Mouse (Mus musculus) right cerebral cortex, postnatal 25 days (tissue): Measurements from ENCODE around the gene Cntrl.

Experiments
- DNase-seq: peaks from one replicate; pipeline ENCODE4 v3.0.0; 2022

Cntrl gene

DNA sequence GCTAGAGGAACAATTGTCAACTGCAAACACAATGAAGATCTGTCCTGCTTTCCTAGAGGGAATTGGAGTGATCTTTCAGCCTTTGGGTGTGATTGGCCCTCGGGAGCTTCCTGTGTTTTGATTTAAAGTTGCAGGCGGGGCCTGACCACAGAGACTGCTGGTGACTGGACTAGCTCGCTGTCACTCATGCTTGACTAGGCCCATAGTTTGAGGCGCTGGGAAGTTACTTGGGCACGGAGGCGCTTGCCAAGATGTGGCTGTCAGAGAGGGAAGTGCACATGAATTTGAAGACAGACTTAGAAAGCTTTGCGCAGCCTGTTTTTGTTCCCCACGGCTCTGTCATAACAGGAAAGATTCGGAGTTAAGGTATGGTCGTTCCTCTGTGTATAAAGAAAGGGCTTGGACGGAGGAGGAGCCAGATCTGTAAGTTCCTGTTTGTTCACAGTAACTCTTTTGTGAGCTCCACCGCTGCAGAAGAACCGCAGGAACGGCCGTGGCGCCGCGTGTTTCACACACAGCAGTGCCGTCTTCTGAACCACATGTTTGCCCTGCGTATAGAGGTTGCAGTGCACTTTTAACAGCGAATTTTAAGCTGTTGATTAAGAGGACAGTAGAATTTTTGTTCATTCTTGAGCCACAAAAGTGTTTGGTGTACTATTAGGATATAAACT lies 22.8 kb downstream of the Cntrl start:
- DNase-seq: peak; percentile 90

- no peak for DNase-seq
Observed at GRCm38 (mm10) chr2:35132662-35133055, 23.4 kb downstream of the Cntrl start.

GRCm38 (mm10) chr2:35133891-35134290 lies 24.6 kb downstream of the Cntrl start:
- no peak for DNase-seq

DNA sequence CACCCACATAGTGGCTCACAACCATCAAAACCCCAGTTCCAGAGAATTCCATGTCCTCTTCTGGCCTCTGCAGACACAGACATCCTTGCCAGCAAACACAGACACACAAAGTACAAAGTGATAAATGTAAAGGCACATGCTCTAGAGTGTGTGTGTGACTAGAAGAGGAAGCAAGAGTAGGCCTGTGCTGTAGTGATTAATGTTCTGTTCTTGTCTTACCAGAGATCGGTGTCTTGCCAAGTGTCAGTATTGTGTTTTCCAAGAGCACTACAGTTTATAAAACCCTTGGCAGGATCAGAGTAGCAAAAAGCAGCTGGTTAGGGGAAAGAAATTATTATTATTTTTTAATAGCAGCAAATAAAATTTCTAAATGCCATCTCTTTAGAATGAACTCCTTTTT lies 29.3 kb downstream of the Cntrl start:
- DNase-seq: no peak

- DNase-seq: no peak
Observed at GRCm38 (mm10) chr2:35141673-35142072, 32.4 kb downstream of the Cntrl start.

DNA sequence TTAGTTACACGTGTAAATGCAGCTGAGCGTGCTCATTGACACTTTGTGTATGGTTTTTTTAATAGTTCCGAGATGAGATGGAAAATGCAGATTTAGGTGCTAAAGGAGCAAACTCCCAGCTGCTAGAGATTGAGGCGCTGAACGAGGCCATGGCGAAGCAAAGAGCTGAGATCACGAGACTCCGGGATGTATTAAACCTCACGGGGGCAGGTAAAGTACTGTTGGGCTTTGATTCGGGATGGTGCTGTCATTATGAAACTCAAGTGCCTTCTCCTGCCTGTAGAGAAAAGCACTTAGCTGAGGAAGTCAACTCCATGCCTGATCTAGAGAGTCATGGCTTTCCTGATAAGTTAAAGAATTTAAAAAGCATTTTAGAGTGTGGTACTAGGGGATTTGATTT lies 39.5 kb downstream of the Cntrl start:
- no peak for DNase-seq

- DNase-seq: no peak
Observed at GRCm38 (mm10) chr2:35151303-35151882, 42.1 kb downstream of the Cntrl start.

DNA sequence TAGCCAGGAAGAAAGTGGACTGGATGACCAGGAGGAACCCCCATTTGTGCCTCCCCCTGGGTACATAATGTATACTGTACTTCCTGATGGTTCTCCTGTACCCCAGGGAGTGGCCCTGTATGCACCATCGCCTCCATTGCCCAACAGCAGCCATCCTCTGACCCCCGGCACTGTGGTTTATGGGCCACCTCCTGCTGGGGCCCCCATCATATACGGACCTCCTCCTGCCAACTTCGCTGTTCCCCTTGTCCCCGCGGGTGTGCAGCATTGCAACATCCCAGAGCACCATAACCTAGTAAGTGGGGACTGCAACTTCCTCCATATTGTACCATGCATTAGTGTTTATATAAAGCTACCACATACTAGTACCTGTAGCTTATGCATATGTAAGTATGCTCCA lies 43.9 kb downstream of the Cntrl start:
- DNase-seq: no peak

DNA sequence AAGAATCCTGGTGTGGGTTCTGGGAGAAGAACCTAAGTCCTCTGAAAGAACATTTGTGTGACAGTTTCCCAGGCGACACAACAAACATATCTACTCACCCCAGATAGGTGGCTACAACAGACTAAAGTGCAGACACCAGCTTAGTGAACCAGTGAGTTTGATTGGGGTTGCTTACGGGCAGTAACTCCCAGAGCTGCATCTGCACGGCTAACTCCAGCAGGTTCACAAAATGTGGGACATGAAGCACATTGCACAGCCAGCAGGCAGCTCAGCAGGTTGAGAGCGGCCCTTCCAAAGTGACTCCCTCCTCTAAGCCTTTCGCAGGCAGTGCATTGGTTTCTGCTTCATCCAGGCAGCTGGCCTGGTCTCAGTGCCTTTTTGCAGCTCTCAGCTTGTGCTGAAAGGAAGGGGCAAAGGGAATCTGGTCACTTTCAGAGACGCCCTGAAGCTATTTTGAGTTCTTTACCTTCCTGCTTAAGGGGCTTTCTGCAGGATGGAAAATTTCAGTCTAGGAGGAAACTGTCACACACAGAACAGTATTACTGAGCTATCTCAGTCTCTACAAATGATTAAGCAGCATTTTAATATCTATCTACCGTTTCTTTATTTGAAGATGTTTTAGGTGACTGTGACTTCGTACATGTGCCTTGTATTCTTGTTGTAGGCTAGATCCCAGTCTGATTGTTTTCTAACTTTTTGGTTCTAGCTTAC lies 44.7 kb downstream of the Cntrl start:
- DNase-seq: no peak

DNA sequence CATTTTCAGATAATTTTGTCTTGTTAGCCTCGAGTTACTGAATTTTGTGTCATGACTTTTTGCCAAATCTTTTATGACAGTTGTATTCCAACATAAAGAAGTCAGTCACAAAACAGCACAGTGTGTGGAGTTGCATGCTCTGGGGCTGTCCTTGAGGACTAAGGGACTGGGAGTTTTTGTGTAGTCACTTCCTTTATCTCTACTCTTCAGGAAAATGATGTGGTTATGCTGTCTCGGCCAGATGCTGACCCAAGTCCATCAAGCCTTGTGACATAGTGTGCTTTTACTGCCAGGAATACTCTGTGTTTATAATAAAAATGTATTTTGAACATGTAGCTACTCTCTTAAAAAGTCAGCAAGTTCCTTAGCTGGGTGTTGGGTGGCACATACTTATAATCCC lies 47.7 kb downstream of the Cntrl start:
- no peak for DNase-seq

DNA sequence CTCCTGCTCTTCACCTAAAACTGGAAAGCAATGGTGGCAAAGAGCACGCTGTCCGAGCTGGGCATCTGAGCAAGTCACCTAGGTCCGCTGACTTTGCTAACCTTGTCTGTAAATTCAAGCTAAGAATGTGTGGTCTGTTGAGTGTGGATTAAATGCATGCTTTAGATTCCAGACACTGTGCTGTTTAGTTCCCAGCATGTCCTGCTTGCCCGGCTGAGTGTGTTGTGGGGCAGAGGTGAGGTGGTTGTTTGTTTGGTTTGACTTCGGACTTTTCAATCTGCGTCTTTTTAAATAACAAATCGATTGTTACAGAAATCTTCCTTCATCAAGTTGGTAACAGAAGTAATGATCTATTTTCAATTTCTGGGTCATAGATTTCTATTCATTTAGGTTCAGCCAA lies 48.5 kb downstream of the Cntrl start:
- no peak for DNase-seq

- no peak for DNase-seq
Observed at GRCm38 (mm10) chr2:35158358-35158757, 49.1 kb downstream of the Cntrl start.

- DNase-seq: no peak
Observed at GRCm38 (mm10) chr2:35160206-35160605, 50.9 kb downstream of the Cntrl start.

GRCm38 (mm10) chr2:35161846-35162488 lies 52.7 kb downstream of the Cntrl start:
- DNase-seq: no peak

DNA sequence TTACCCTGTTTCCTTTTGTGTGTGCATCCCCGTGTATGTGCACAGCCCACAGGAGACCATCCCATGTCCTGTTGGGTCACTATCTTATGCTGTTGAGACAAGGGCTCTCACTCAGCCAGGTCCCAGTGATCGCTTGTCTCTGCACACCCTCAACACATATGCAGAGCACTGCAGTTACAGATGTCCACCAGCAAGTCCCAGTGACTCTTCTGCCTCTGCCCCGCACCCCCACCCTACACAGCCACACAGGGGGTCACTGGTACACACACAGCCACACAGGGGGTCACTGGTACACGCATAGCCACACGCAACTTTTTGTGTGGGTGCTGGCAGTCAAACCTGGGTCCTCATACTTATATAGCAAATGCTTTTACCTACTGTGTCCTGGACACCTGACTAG lies 54.1 kb downstream of the Cntrl start:
- DNase-seq: no peak

GRCm38 (mm10) chr2:35165416-35165815 lies 56.1 kb downstream of the Cntrl start:
- DNase-seq: no peak

DNA sequence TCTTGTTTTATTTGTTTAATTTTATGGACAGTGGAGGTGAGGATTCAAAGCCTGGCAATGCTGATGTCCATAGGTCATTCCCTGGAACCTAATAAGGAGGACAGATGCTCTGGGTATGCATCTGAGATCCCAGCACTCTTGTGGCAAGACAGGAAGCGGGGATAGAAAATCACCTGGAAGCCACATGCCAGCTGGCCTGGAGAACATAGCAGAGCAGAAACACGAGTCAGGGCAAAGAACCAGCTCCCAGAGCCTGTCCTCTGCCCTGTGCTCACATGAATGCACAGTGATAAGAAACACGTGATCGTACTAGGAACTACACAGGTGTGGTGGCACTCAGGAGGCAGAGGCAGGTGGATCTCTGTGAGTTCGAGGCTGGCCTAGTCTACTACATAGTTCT lies 57.5 kb downstream of the Cntrl start:
- DNase-seq: no peak

DNA sequence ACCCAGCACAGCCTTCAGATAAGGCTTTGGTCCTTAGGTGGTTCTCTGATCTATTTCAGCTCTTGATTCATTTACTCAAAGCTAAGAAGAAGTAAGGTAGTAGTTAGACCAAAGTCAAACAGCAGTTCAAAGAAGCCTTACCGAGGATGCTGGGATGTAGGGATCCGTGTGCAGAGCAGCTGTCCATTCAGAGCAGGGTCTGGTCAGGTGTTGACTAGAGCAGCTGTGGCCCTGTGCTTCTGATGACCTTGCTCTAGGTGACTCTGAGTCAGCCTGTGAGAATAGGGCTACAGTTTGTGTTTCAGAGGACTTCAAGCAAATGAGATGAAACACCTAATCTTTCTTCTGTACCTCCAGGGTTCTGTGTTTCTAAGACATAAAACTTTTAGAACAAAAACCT lies 60.2 kb downstream of the Cntrl start:
- no peak for DNase-seq

GRCm38 (mm10) chr2:35171341-35171861 lies 62.1 kb downstream of the Cntrl start:
- DNase-seq: no peak

DNA sequence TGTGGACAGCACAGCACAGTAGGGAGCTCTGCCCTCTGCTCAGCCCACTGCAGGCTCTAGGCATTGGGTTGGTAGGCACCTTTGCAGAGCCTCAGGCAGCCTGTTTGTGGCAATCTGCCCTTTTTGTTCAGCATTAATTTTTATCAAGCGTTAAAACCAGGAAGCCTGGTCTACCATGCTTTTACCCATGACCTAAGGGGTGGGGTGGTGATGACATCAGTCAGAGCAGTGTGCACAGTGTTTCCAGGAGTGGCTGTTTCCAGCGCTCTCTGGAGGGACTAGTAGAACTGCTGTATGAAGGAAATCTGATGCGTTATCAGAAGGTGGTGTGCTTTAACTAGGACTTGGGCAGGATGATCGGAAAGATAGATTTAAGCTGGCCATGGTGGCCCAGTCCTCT lies 63.0 kb downstream of the Cntrl start:
- DNase-seq: no peak

DNA sequence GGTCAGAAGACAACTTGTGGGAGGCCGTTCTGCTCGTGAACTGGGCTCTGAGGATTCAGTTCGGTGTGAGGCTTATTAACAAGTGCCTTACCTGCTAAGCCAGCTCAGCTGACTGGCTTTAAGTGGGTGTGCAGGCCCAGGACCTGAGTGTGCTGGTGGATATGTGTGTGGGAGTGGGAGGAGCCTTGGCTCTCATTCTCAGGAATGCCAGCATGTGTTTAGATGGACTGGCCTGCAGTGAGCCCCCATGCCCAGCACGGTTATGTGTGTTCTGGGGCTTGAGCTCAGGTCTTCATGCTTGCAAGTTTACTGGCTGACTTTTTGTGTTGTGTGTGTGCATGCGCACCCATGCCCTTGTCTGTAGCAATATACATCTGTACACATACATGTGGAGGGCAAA lies 64.4 kb downstream of the Cntrl start:
- DNase-seq: no peak

DNA sequence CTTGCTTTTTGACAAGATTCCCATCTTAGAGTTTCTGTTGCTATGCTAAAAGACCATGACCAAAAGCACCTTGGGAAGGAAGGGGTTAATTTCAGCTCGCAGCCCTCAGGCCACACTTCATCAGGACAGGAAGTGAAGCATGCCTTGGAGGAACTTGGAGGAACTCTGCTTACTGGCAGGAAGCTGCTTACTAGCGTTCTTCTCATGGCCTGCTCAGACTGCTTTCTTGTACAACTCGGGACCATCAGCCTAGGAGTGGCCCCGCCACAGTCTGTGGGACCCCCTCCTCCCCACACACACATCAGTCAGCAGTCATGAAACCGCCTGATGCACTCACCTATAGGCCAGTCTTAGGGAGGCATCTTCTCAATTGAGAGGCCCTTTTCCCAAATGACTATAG lies 64.8 kb downstream of the Cntrl start:
- no peak for DNase-seq

DNA sequence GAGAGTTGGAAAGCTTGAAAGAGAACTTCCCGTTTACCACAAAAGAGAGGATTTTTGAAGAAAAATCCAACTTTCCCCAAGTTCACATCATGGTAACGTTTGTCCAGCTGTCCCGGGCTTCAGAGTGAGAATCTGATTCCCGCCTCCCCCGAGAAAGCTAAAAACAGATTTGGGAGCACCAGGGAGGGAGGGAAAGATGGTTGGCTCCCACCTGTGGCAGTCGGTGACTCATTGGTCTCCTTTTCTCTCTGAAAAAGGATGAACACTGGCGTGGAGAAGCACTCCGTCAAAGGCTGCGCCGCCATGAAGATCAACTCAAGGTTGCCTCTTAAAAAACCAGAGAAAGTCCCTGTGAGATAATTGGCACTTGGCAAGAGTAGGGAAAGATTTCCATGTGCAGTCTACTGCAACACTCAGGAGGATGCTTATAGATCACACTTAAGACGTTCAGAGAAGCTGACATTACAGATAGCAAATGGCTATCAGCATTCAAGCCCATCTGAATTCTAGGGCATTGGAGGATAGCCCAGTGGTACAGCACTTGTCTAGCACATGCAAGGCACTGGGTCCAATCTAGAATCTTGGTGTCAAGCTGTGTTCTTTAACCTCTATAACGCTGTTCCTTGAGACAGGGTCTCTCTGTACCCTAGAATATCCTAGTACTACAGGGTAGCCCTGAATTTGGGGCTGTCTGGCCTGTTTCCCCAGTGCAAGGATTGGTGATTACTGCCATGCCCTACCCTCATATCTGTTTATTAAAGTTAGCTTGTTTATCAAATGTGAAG lies 66.2 kb downstream of the Cntrl start:
- DNase-seq: peak; percentile 27
